ENCODE assay signal across 14 mouse cellular contexts in the genomic region with DNA sequence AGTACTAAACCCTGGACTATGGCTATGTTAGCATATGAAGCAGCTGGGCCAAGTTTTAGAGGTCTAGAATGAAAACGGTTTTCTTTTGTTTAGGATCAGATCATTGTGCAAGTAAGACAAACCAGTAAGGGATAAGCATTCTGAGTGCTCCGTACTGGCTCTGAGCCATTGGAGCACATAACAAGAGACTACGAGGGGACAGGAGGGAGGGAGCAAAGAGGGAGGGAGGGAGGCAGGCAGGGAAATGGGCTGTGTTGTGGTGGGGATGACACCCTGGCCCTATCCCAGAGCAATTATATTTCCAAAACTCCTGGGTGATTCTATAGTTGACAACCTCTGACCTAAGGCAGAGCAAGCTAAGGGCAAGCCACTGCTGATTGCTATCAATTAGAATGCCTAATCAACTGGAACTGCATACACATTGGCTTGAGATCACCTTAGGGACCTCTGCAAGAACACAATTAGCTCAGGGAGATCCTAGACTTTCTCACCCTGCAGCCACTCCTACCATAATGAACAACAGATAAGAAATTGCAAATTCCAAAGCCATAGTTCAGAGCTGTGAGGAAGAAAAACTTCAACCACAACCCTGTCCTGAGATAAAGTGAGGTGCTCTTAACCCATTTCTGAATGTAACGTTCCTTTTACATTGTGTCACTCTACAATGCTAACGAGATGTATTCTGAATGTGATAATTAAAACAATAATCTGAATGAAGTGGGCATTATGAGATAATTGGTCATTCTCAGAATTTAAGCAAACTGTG.
DNase-seq lines count a peak whose midpoint lies in the region; ATAC-seq and TF ChIP-seq lines count a peak whose summit lies in the region.
"Had no signal": no experiment of that assay in that cellular context is flagged by ENCODE, and none has a peak within 500 bp of the region (broad histone marks: within the 10 kb centered on the region; RNA-seq: fewer than 3 reads in every experiment).

No protein-coding gene starts in this region.

- WGBS in kidney, postnatal 0 days: 49% methylated on average over 5 of the region's 5 CpGs
- 58% methylated on average over 5 of the region's 5 CpGs for WGBS in embryonic facial prominence, embryonic 14.5 days
- WGBS in hindbrain, embryonic 16.5 days: 28% methylated on average over 5 of the region's 5 CpGs
- 34% methylated on average over 5 of the region's 5 CpGs for WGBS in neural tube, embryonic 14.5 days

- ATAC-seq in kidney, postnatal 0 days (replicated peaks; ENCODE audit: low FRiP score, low read depth): no peak
- ATAC-seq in embryonic facial prominence, embryonic 14.5 days (ENCODE audit: low read depth): peak; percentile 77
- peak; percentile 67 for ATAC-seq in hindbrain, embryonic 16.5 days
- ATAC-seq in neural tube, embryonic 14.5 days (ENCODE audit: low read depth): peak; percentile 56; the same call in 1 of the 2 replicates
- ATAC-seq: liver, postnatal 0 days; Patski had no signal

- H3K27me3 ChIP-seq in kidney, postnatal 0 days (ENCODE audit: insufficient read depth, low read length): no peaks in the 10 kb centered on the region
- no peaks in the 10 kb centered on the region for H3K27me3 ChIP-seq in embryonic facial prominence, embryonic 14.5 days (replicated peaks; ENCODE audit: control insufficient read depth, insufficient read depth, low read length)
- H3K27me3 ChIP-seq in hindbrain, embryonic 16.5 days (replicated peaks; ENCODE audit: control insufficient read depth, insufficient read depth, low read length): no peaks in the 10 kb centered on the region
- no peaks in the 10 kb centered on the region for H3K27me3 ChIP-seq in neural tube, embryonic 14.5 days (ENCODE audit: control insufficient read depth, insufficient read depth, low read length)
- H3K27me3 ChIP-seq: embryonic facial prominence, embryonic 13.5 days; Patski had no signal

- DNase-seq in kidney, postnatal 0 days (ENCODE audit: low spot score): peak; percentile 26
- no peak for DNase-seq in kidney, adult 18-20 months
- peak; percentile 74 for DNase-seq in embryonic facial prominence, embryonic 14.5 days (ENCODE audit: low spot score)
- DNase-seq in thymus, postnatal 36 days: no peak
- DNase-seq in spleen, adult 18-20 months: no peak
- DNase-seq: adrenal gland, adult 8-10 months; cerebellum, adult 9-10 months; liver, postnatal 0 days; right cerebral cortex, postnatal 25 days had no signal

- no peaks in the 10 kb centered on the region for H3K9me3 ChIP-seq in kidney, postnatal 0 days (replicated peaks; ENCODE audit: low read length)
- no peaks in the 10 kb centered on the region for H3K9me3 ChIP-seq in embryonic facial prominence, embryonic 14.5 days (ENCODE audit: control insufficient read depth, low read length)
- H3K9me3 ChIP-seq in hindbrain, embryonic 16.5 days (ENCODE audit: control insufficient read depth, low read length): no peaks in the 10 kb centered on the region
- H3K9me3 ChIP-seq in neural tube, embryonic 14.5 days (ENCODE audit: control insufficient read depth, low read length): no peaks in the 10 kb centered on the region
- H3K9me3 ChIP-seq: embryonic facial prominence, embryonic 13.5 days had no signal

- H3K4me1 ChIP-seq in kidney, postnatal 0 days (replicated peaks; ENCODE audit: insufficient read depth, low read length): 0 out of 2 replicates have a peak, but pooled peaks cover 4% of the 10 kb centered on the region
- H3K4me1 ChIP-seq in embryonic facial prominence, embryonic 14.5 days (ENCODE audit: control insufficient read depth, insufficient read depth, low read length): peaks cover 6% of the 10 kb centered on the region; the same call in 1 of the 2 replicates
- H3K4me1 ChIP-seq in hindbrain, embryonic 16.5 days (ENCODE audit: control insufficient read depth, insufficient read depth, low read depth, low read length): peaks cover 5% of the 10 kb centered on the region
- peaks cover 11% of the 10 kb centered on the region; the same call in 1 of the 2 replicates for H3K4me1 ChIP-seq in neural tube, embryonic 14.5 days (ENCODE audit: control insufficient read depth, insufficient read depth, low read length)

- no peak overlapping the region for H3K27ac ChIP-seq in kidney, postnatal 0 days
- H3K27ac ChIP-seq in embryonic facial prominence, embryonic 14.5 days (replicated peaks; ENCODE audit: low read depth, low read length): no peak overlapping the region
- no peak overlapping the region for H3K27ac ChIP-seq in hindbrain, embryonic 16.5 days (ENCODE audit: low read depth, low read length)
- no peak overlapping the region for H3K27ac ChIP-seq in neural tube, embryonic 14.5 days (ENCODE audit: low read depth, low read length)
- H3K27ac ChIP-seq: embryonic facial prominence, embryonic 13.5 days had no signal

- H3K9ac ChIP-seq in kidney, postnatal 0 days (ENCODE audit: low read depth, low read length): no peak overlapping the region
- H3K9ac ChIP-seq in embryonic facial prominence, embryonic 14.5 days (ENCODE audit: low read depth, low read length): no peak overlapping the region
- no peak overlapping the region for H3K9ac ChIP-seq in hindbrain, embryonic 16.5 days (ENCODE audit: low read depth, low read length)
- no peak overlapping the region for H3K9ac ChIP-seq in neural tube, embryonic 14.5 days (replicated peaks; ENCODE audit: low read depth, low read length)
- H3K9ac ChIP-seq: embryonic facial prominence, embryonic 13.5 days; liver, postnatal 0 days had no signal

- H3K4me2 ChIP-seq in kidney, postnatal 0 days (ENCODE audit: low read length): no peak overlapping the region
- no peak overlapping the region for H3K4me2 ChIP-seq in embryonic facial prominence, embryonic 14.5 days (ENCODE audit: low read depth, low read length)
- H3K4me2 ChIP-seq in hindbrain, embryonic 16.5 days (ENCODE audit: low read length): no peak overlapping the region
- H3K4me2 ChIP-seq in neural tube, embryonic 14.5 days (ENCODE audit: low read depth, low read length): no peak overlapping the region
- H3K4me2 ChIP-seq: embryonic facial prominence, embryonic 13.5 days had no signal

- no peaks in the 10 kb centered on the region for H3K36me3 ChIP-seq in kidney, postnatal 0 days (ENCODE audit: insufficient read depth, low read length)
- H3K36me3 ChIP-seq in embryonic facial prominence, embryonic 14.5 days (ENCODE audit: control insufficient read depth, insufficient read depth, low read length): no peaks in the 10 kb centered on the region
- no peaks in the 10 kb centered on the region for H3K36me3 ChIP-seq in hindbrain, embryonic 16.5 days (ENCODE audit: control insufficient read depth, insufficient read depth, low read length)
- H3K36me3 ChIP-seq in neural tube, embryonic 14.5 days (ENCODE audit: control insufficient read depth, insufficient read depth, low read length): no peaks in the 10 kb centered on the region
- H3K36me3 ChIP-seq: embryonic facial prominence, embryonic 13.5 days had no signal

- H3K4me3 ChIP-seq in kidney, postnatal 0 days (replicated peaks; ENCODE audit: low read depth, low read length): no peak overlapping the region
- H3K4me3 ChIP-seq in embryonic facial prominence, embryonic 14.5 days (ENCODE audit: low read depth, low read length): no peak overlapping the region
- H3K4me3 ChIP-seq in hindbrain, embryonic 16.5 days (ENCODE audit: low read length): no peak overlapping the region
- no peak overlapping the region for H3K4me3 ChIP-seq in neural tube, embryonic 14.5 days (ENCODE audit: low read depth, low read length)
- H3K4me3 ChIP-seq: embryonic facial prominence, embryonic 13.5 days; myocyte had no signal

- TF ChIP-seq CTCF in kidney, postnatal 0 days (IDR thresholded peaks at IDR 0.05; ENCODE audit: low read depth): no peak

Comparison
In these comparisons a context has a peak if more than half of its experiments do, and no peak if none do; other contexts are left out.
1. DNase-seq: peak in kidney, postnatal 0 days (single experiment) and embryonic facial prominence, embryonic 14.5 days (single experiment); none in kidney, adult 18-20 months (single experiment), thymus, postnatal 36 days (0 of 2) and spleen, adult 18-20 months (0 of 2).